Mouse (Mus musculus) frontal cortex, adult (tissue): ENCODE results near the gene Ly75.

Experiments used
- ATAC-seq: cut with Nextera tagmentation; 2 replicates; pipeline ENCODE4 v1.9.2; 2017; ENCODE audit warnings: mild to moderate bottlenecking, moderate library complexity, mixed read lengths; ENCODE audit not compliant: low TSS enrichment

The Ly75 gene

GRCm38 (mm10) chr2:60382858-60383669 is at the start of gene Ly75:
Gene Ly75 (minus strand): TSS chr2:60383303.
- ATAC-seq = peak; percentile 98

GRCm38 (mm10) chr2:60430315-60431021 is 47.4 kb upstream of the Ly75 start:
- no peak for ATAC-seq

- ATAC-seq = peak; percentile 97
Observed at GRCm38 (mm10) chr2:60418075-60418474, 35.0 kb upstream of the Ly75 start.

GRCm38 (mm10) chr2:60414334-60414733 is 31.2 kb upstream of the Ly75 start:
- no peak for ATAC-seq

GRCm38 (mm10) chr2:60413006-60413650 is 30.0 kb upstream of the Ly75 start:
- ATAC-seq = peak; percentile 92

GRCm38 (mm10) chr2:60411181-60411580 is 28.1 kb upstream of the Ly75 start:
- no peak for ATAC-seq

- no peak for ATAC-seq
Observed at GRCm38 (mm10) chr2:60409989-60410763, 27.1 kb upstream of the Ly75 start.

- ATAC-seq = no peak
Observed at GRCm38 (mm10) chr2:60409194-60409593, 26.1 kb upstream of the Ly75 start.

- ATAC-seq = no peak
Observed at GRCm38 (mm10) chr2:60407387-60407786, 24.3 kb upstream of the Ly75 start.

GRCm38 (mm10) chr2:60405431-60405830 is 22.3 kb upstream of the Ly75 start:
- ATAC-seq = no peak

- no peak for ATAC-seq
Observed at GRCm38 (mm10) chr2:60404763-60405162, 21.7 kb upstream of the Ly75 start.

GRCm38 (mm10) chr2:60401694-60402093 is 18.6 kb upstream of the Ly75 start:
- ATAC-seq = peak; percentile 82; the same call in 1 of the 2 replicates

GRCm38 (mm10) chr2:60393786-60394185 is 10.7 kb upstream of the Ly75 start:
- no peak for ATAC-seq

GRCm38 (mm10) chr2:60392286-60392685 is 9.2 kb upstream of the Ly75 start:
- ATAC-seq = no peak

GRCm38 (mm10) chr2:60387363-60387762 is 4.3 kb upstream of the Ly75 start:
- ATAC-seq = no peak

- no peak for ATAC-seq
Observed at GRCm38 (mm10) chr2:60386835-60387234, 3.7 kb upstream of the Ly75 start.

GRCm38 (mm10) chr2:60384763-60385085 is 1.6 kb upstream of the Ly75 start:
- ATAC-seq = no peak

GRCm38 (mm10) chr2:60384083-60384762 is 1.1 kb upstream of the Ly75 start:
- ATAC-seq = no peak

GRCm38 (mm10) chr2:60382346-60382745 is 757 bp downstream of the Ly75 start:
- ATAC-seq = no peak

GRCm38 (mm10) chr2:60377260-60377659 is 5.8 kb downstream of the Ly75 start:
- ATAC-seq = no peak

GRCm38 (mm10) chr2:60375608-60376107 is 7.4 kb downstream of the Ly75 start:
- no peak for ATAC-seq
